Mouse (Mus musculus): ENCODE results near the gene Rpl23. TPM values are rescaled to one million over a fixed set of nuclear protein-coding genes. Genes with fewer than 3 reads are reported as not detected.
"Not testable (repeated sequence)": the region's sequence is repeated elsewhere in the genome, so short reads cannot be mapped to it uniquely, and the experiment has no call there.

The Rpl23 gene
- total RNA-seq, 1 experiment from 2014 or later = 2,081 TPM

DNA sequence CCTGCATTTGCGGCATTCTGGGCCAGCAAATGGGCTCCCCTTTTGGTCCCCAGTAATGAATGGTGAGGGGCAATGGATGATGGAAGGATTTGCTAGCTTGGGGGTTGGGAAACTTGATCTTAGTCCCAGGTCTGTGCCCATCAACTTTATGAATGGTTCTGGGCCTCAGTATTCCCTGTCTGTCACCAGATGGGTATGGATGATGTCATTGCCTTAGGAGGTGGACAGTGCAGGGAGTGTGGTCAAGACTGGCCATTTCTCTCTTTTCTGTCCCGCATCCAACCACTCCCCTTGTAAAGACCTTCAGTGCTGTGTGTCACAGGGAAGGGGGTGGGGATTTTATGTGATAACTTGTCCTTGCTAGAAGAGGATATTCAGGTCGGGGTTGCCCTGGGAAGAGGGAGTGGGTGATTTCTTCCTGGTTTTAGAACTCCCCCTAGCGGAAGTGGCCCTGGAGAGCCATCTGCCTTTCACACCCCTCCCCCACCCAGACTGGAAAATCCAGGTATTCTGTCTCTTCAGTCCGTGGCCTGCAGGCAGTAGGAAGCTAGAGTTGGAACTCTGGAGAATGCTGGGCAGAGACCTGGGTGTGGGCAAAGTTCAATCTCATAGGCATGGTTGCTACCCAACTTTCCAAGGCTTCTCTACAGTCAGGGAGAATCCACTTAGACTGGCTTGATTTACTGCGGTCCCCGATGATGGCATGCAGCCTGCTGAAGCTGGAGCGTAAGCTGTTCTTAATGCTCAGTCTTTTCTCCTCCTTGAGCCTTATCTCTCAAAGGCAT is 19.4 kb upstream of the Rpl23 start:
- ATAC-seq (replicated peaks; ENCODE audit: low read depth, poor library complexity, severe bottlenecking) = no peak

DNA sequence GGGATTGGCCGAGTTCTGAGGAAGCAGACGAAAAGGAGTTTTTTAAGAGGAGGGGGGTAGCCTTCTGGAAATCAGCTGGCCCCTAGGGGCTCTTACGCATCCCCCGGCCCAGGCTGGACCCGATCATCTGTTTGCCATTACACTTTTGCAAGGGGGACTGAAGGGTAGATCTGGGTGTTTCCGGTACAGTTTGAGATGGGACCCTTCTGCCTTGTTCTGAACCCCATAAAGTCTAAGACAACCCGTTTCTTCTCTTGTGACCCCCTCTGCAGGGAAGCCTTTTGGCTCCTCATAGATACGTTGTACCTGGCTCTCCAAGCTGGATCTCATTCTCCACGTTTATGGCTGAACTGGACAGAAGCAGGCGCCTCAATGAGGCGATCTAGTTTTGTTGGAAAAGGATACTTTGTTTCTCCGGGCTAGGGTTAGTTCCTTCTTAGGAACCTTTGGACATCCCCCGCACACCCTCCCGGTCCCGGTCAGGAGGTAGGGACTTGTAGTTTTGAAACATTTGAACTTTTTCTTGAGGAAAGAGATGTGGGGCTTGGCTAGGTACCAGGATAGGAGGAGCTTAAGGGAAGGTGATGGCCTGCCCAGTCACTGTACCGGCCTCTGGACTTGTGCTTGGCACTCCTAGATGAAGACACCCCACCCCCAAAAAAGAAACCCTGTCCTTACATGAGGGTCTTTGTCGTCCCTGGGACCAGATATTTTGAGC is 18.6 kb upstream of the Rpl23 start:
- no peak for ATAC-seq (replicated peaks; ENCODE audit: low read depth, poor library complexity, severe bottlenecking)

DNA sequence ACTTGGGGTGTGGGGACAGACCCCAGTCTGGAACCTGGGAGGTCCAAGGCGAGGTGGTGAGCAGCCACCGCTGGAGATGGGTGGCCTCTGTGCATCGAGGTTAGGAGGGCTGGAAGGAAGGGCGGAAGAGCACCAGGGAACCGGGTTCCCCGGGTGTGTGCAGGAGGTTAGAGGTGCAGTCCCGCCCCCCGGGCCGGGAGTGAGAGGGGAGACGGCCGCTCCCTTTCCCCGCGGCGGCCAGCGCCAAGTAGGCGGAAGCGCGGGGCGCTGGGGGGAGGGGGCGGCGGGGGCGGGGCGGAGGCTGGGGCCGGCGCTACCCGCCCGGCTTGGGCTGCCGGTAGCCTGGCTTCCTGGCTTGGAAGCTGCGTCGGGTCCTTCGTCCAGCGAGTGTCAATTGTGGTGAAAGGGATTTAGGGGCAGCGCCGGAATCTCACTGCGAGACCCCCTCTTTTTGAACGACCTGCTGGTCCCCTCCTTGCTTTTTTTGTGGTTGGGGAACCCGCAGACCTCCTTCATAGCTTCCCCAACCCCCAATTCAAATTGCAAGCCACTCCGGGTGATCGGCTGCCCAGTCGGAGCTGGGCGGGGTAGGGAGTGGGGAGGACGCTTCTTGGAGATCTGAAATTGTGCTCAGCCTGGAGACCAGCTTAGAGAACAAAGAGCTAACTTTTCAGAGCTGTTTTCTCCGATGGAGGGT is 17.9 kb upstream of the Rpl23 start:
- ATAC-seq (replicated peaks; ENCODE audit: low read depth, poor library complexity, severe bottlenecking) = peak; percentile 58

DNA sequence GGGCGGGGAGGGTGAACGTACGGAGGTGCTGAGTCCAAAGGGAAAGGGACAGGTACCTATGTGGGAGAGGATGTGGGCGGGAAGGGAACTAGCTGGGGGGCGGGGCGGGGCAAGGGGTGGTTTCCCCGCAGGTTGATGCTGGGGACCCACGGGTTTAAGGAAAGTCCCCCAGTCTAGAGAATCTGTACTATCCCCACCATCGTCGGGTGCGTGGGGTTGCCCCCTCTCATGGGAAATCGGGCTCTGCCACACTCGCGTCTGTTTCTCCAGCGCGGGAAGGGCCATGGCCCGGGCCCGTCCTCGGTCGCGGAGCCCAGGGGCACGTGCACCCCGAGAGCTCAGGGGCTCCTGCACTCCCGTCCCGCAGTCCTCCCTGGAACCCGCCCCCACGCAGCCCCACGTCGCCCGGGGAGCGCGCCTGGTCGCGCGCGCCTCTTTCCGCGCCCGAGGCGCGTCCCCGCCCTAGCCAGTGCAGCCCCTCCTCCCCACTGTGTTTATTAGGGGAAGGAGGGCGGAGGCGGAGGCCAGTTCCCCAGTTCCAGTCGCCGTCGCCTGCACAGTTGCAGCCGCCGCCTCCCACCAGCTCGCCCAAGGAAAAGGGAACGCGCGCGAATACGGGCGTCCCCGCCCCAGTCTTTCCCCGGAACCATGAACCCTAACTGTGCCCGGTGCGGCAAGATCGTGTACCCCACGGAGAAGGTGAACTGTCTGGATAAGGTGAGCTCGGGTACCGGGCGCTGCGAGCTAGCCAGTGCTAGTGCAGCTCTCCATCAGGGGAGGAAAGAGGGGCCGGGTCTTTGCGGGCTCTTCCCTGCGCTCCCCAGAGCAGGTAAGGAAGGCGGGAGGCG is 17.1 kb upstream of the Rpl23 start:
- ATAC-seq (replicated peaks; ENCODE audit: low read depth, poor library complexity, severe bottlenecking) = peak; percentile 66

DNA sequence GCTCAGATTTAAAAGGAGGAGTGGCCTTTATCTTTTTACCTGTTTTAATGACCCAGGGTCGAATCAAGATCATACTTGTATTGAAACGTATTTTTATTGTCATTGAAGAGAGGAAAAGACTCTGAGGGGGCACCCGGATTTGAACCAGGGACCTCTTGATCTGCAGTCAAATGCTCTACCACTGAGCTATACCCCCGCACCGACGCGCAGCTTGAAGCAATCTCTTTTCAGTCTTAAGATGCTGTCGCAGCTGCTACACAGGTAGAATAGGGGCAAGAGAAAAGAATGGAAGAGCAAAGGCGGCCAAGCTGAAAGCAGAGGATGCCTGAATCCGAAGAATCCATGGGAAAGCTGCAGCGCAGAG is 16.5 kb upstream of the Rpl23 start, which contains the start of gene Lasp1:
Gene Lasp1 (plus strand): TSS at position 219 of the 364 bp plus-strand sequence.
- ATAC-seq (replicated peaks; ENCODE audit: low read depth, poor library complexity, severe bottlenecking) = 0 out of 2 replicates have a peak, but pooled peaks have one; percentile 9

DNA sequence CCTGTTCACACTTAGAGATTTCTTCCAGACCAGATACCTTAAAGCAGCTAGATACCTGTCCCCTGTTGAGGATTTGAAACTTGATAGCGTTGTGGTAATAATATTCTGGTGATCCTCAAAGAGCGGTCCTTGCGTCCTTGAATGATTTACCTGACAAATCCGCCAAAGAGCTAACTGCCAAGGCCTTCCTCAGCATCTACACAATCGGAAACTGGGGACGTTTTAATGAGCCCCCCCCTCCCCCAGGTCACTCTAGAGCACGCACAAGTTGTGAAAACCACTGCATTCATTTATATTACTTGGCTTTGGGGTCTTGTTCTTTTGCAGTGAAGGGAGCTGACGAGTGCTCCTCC is 15.8 kb upstream of the Rpl23 start:
- ATAC-seq (replicated peaks; ENCODE audit: low read depth, poor library complexity, severe bottlenecking) = no peak

DNA sequence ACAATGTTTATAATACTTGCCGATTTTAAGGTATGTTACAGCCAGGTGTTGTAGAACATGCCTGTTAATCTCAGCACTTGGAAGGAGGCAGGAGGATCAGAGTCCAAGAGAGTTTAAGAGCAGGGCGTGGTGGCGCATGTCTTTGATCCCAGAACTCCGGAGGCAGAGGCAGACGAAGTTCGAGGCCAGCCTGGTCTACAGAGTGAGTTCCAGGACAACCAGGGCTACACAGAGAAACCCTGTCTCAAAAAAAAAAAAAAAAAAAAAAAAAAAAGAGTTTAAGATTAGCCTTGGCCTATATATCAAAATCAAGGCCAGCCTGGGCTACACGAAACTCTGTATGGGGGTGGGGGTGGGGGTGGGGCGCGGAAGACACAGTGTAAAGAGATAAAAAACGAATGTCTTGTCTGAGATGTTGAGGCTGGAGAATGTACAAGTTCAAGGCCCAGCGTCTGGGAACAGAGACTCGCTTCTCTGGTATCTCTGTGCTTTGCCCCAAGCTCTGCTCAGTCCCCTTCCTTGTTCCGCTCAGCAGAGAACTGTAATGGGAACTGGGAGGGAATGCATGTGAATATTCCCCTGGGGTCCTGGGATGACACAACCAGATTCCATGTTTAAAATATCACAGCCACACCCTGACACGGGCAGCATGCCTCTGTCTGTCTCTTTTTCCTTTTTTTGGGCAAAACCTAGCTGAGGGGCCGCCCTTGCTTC is 15.3 kb upstream of the Rpl23 start:
- ATAC-seq (replicated peaks; ENCODE audit: low read depth, poor library complexity, severe bottlenecking) = no peak

DNA sequence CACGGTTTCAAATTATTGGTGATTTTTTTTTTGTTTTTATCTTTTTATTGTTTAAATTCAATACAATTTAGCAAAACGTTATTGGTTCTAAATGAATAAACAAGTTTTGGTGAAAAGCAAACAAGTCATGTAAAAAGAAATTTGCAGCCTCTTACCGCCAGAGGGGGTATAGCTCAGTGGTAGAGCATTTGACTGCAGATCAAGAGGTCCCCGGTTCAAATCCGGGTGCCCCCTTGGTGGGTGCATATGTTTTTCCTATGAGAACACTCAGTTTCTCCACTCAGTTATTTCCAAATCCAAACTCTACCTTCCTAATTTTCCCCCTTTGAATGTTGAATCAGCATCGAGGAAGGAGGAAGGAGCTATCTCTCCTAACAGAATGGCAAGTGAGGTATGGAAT is 14.7 kb upstream of the Rpl23 start:
- ATAC-seq (replicated peaks; ENCODE audit: low read depth, poor library complexity, severe bottlenecking) = no peak

DNA sequence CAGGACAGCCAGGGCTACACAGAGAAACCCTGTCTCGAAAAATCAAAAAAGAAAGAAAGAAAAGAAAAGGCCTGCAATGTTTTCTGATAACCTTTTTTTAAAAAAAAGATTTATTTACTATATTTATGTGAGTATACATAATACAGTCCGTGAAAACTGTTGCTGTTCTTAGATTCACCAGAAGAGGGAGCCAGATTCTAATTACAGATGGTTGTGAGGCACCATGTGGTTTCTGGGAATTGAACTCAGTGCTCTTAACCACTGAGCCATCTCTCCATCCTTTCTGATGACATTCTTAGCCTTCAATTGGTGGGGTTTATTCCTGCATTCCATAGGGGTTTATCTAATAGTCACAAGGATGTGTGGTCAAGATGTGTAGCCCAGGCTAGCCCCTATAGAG is 10.9 kb upstream of the Rpl23 start:
- ATAC-seq (replicated peaks; ENCODE audit: low read depth, poor library complexity, severe bottlenecking) = peak; percentile 57; the same call in 1 of the 2 replicates

DNA sequence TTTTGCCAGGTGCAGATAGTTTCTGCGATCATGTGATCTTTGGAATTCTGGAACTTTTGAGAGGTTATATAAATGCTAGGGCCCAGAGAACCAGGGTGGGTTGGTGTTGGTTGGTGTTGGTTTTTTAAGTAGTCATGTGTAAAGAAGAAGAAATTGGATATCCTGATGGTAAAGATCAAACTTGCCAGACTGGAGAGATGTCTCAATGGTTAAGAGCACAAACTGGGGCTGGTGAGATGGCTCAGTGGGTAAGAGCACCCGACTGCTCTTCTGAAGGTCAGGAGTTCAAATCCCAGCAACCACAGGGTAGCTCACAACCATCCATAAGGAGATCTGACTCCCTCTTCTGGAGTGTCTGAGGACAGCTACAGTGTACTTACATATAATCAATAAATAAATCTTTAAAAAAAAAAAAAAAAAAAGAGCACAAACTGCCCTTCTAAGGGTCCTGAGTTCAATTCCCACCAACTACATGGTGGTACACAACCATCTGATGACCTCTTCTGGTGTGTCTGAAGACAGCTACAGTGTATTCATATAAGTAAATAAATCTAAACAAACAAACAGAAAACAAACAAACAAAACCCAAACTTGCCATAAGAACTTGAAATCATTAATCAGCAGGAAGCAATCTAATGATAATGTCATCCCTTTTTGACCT is 8.7 kb upstream of the Rpl23 start:
- ATAC-seq (replicated peaks; ENCODE audit: low read depth, poor library complexity, severe bottlenecking) = not testable (repeated sequence)

DNA sequence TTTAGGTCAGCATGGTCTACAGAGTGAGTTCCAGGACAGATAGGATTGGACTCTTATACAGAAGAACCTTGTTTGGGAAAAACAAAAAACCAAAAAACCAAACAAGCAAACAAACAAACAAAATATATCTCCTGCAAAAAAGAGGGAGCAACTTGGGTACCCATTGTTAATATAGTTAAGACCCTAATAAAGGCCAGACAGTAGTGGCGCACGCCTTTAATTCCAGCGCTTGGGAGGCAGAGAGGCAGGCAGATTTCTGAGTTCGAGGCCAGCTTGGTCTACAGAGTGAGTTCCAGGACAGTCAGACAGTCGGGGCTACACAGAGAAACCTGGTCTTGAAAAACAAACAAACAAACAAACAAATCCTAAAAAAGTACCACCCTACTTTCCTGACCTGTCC is 7.5 kb upstream of the Rpl23 start:
- ATAC-seq (replicated peaks; ENCODE audit: low read depth, poor library complexity, severe bottlenecking) = no peak

DNA sequence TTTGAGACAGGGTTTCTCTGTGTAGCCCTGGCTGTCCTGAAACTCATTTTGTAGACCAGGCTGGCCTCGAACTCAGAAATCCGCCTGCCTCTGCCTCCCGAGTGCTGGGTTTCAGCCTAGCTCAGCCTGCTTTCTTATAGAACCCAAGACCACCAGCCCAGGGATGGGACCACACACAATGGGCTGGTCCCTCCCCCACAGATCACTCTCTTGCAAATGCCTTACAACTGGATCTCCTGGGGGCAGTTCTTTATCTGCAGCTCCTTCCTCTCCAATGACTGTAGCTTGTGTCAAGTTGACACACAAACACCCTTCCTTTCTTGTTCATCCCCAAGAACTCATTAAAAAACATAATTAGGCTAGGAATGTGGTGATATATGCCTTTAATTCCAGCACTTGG is 5.7 kb upstream of the Rpl23 start:
- no peak for ATAC-seq (replicated peaks; ENCODE audit: low read depth, poor library complexity, severe bottlenecking)

DNA sequence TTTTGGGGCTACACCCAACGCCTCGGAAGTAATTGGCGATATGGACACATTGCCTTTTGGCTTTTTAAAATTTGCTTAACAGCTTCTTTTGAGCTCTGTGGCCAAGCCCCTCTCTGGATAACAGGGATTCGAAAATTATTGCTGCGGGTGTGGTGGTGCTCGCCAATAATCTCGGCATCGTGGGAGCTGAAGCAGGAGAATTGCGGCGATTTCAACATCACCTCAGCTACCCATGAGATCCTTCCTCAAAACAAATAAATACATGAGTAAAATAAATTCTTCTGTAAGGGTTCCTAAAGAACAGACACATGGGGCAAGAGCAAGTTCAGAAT is 293 bp upstream of the Rpl23 start:
- no peak; the same call in 1 of the 2 replicates for ATAC-seq (replicated peaks; ENCODE audit: low read depth, poor library complexity, severe bottlenecking)

DNA sequence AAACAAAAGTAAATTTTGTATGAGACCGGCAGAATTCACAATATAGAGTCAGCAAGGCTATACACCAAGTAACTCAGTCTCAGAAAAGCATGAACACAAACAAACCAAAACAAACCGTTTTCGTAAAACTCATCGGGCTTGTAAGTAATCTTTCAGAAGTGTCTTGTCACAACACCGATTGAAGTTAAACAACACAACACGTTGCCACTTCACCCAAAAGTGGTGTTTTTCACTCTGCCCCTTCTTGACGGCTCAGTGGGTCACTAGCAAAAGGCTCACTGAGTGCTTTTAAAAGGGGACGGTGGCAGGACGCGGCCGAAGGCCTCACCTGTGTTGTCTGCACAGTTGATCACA is 782 bp downstream of the Rpl23 start:
- peak; percentile 5; the same call in 1 of the 2 replicates for ATAC-seq (replicated peaks; ENCODE audit: low read depth, poor library complexity, severe bottlenecking)

DNA sequence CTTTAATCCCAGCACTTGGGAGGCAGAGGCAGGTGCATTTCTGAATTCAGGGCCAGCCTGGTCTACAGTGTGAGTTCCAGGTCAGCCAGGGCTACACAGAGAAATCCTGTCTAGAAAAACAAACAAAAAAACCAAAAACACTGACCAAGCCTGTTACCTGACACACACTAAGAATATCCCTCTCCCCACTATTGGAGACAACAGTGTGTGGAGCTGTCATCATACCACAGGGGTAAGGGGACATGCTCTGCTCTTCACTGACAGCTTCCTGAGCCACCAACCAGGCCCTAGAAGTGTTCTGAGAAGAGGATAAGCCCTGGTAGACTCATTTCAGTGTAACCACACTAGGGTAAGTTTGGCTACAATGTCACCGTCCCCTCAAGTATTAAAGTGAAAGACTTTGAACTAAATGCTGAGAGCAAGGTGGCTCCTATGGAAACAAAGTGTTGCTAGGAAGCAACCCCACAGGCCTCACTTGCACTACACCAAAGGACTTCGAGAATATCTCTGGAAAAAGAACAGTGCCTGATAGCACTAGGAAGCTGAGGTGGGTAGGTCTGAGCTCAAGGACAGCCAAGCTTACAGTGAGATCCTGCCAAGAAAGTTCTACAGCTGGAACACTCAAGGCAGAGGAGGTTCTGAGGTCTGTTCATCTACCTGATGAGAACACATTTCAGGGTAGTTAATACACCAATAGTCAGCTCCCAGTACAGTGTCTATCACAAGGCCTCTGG is 2.1 kb downstream of the Rpl23 start:
- ATAC-seq (replicated peaks; ENCODE audit: low read depth, poor library complexity, severe bottlenecking) = no peak

DNA sequence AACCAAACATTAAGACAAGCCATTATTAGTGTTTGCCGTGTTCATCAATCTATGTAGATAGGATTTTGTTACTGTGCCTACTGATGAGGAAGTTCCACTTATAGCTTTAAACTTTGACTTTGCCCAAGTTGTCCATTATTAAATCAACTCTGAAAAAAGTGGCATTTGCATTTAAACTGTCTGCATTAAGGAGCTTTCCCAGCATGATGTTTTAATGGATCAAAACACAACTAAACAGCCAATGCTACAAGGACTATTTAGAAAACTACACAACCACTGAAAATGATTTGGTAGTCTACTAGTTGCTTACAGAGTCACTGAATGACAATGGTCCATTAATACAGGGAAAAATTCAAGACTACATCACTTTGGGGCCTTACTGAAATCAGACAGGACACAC is 3.3 kb downstream of the Rpl23 start:
- no peak for ATAC-seq (replicated peaks; ENCODE audit: low read depth, poor library complexity, severe bottlenecking)

DNA sequence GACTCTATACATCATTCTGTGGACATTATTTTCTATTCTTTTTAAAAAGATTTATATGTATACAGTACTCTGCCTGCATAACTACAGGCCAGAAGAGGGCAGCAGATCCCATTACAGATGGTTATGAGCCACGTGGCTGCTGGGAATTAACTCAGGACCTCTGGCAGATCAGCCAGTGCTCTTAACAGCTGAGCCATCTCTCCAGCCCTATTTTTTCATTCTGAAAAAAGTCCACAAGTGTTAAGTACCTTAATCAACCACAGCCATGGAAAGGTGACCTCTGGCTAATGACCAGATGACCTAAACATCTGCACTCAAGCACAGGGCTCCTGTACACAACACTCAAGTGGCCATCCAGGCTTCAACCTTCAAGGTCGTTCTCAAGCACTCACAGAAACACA is 5.1 kb downstream of the Rpl23 start:
- ATAC-seq (replicated peaks; ENCODE audit: low read depth, poor library complexity, severe bottlenecking) = no peak

DNA sequence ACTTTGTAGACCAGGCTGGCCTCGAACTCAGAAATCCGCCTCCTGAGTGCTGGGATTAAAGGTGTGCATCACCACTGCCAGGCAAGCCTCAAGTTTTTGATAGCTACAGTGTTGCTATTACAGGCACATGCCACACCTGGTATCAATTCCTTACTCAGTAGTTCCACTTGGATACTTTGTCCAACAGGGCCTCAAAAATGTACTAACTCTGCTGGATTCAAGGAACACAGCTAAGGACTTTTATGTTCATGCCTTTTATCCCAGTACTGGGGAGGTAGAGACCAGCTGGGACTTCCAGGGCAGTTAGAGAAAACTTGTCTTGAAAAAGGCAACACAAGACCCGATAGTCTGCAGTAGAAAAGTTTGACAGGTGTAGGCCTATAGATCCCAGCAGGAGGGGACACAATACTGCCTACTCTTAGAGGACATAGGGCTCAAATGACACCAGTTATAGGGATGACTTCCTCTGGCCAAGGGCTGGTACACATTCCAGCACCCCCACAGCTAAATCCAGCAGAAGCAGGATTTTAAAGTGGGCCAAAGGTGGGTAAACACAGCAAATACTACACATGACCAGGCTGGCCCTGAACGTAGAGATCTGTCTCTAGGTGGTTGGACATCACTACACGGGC is 5.6 kb downstream of the Rpl23 start:
- no peak for ATAC-seq (replicated peaks; ENCODE audit: low read depth, poor library complexity, severe bottlenecking)
